Mouse (Mus musculus): Measurements from ENCODE around the gene Tjp2.

DNA sequence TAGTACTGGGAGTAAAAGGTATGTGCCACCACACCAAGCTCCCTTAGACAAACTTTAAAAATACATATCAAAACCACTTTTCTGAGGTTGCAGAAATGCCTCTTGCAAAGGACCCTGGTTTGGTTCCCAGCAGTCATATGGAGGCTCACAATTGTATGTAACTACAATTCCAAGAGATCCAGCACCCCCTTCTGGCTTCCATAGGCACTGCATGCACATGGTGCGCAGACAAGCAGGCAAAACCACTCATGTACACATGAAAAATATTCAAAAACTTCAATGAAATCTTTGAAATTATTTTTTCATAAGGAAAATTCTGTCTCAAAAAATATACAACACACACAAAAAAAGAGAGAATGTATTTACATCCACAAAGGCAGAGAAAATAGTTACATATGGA is 167.9 kb downstream of the Tjp2 start:
- no peak for TF ChIP-seq CTCF (IDR thresholded peaks at IDR 0.05; ENCODE audit: low read depth, low read length)
- no peak for TF ChIP-seq POLR2A (IDR thresholded peaks at IDR 0.05; ENCODE audit: extremely low read depth, insufficient read depth, low read length)

Data from liver, adult 2 months (tissue).